Mouse (Mus musculus) embryonic facial prominence, embryonic 14.5 days (tissue): ENCODE measurements around the gene Atg4c. TPM values are rescaled to one million over a fixed set of nuclear protein-coding genes. Genes with fewer than 3 reads are reported as not detected.

Experiments used
- ATAC-seq: fragments of 200-750 bp; cut with Nextera tagmentation; 2 replicates; pipeline ENCODE4 v1.8.0; 2017; ENCODE audit warnings: low read depth, moderate number of reproducible peaks, moderate TSS enrichment
- DNase-seq: peaks from one replicate; pipeline ENCODE4 v3.0.0-alpha.2; 2015; ENCODE audit warnings: low spot score
- H3K27ac ChIP-seq: fragments of 300-500 bp; sonication (generic); replicated peaks from 2 replicates; pipeline ENCODE4 v1.5.1; 2014; ENCODE audit warnings: low read depth, mild to moderate bottlenecking, low read length, moderate library complexity
- H3K27me3 ChIP-seq: fragments of 300-500 bp; sonication (generic); replicated peaks from 2 replicates; pipeline ENCODE4 v1.6.1; 2014; ENCODE audit warnings: low read length; ENCODE audit not compliant: control insufficient read depth, insufficient read depth
- H3K36me3 ChIP-seq: fragments of 300-500 bp; sonication (generic); 2 replicates; pipeline ENCODE4 v1.6.1; 2014; ENCODE audit warnings: low read length, mixed read lengths; ENCODE audit not compliant: control insufficient read depth, insufficient read depth
- H3K4me1 ChIP-seq: fragments of 300-500 bp; sonication (generic); 2 replicates; pipeline ENCODE4 v1.6.1; 2014; ENCODE audit warnings: antibody characterized with exemption, low read length; ENCODE audit not compliant: control insufficient read depth, insufficient read depth
- H3K4me2 ChIP-seq: fragments of 300-500 bp; sonication (generic); 2 replicates; pipeline ENCODE4 v1.6.1; 2014; ENCODE audit warnings: low read depth, mild to moderate bottlenecking, low read length, moderate library complexity, mixed read lengths
- H3K4me3 ChIP-seq: fragments of 300-500 bp; sonication (generic); 2 replicates; pipeline ENCODE4 v1.5.1; 2014; ENCODE audit warnings: low read depth, mild to moderate bottlenecking, low read length
- H3K9ac ChIP-seq: fragments of 300-500 bp; sonication (generic); 2 replicates; pipeline ENCODE4 v1.6.1; 2014; ENCODE audit warnings: low read depth, mild to moderate bottlenecking, low read length, moderate library complexity, mixed read lengths
- H3K9me3 ChIP-seq: fragments of 300-500 bp; sonication (generic); 2 replicates; pipeline ENCODE4 v1.6.1; 2016; ENCODE audit warnings: low read length; ENCODE audit not compliant: control insufficient read depth
- WGBS: fragments of 180-500 bp; shearing (Covaris S2); extraction: QIAGEN DNeasy Blood & Tissue Kit; methylation state at CpG from one replicate; pipeline ENCODE4 v1.1.7; 2014; 5-methylcytosine and 5-hydroxymethylcytosine counted together
- polyA plus RNA-seq: library from polyadenylated mRNA; unstranded; fragments of >200 nt; fragmentation: Nextera tagmentation; extraction: Ambion mirVana; gene quantifications from 2 replicates; pipeline ENCODE4 v1.2.1, GENCODE M21; 2014

Atg4c gene
- 14.7 and 15.0 TPM in 2 replicates for polyA plus RNA-seq

GRCm38 (mm10) chr4:99193810-99194582, at the start of gene Atg4c:
Gene Atg4c (plus strand): TSS chr4:99193934.
- Histone ChIP-seq H3K36me3 (no peaks in the 10 kb centered on the region), H3K27ac (peak within 1 kb of the TSS; percentile 89), H3K4me3 (peak within 1 kb of the TSS; percentile 76), H3K27me3 (no peaks in the 10 kb centered on the region), H3K9me3 (no peaks in the 10 kb centered on the region), H3K4me2 (peak within 1 kb of the TSS; percentile 64), H3K9ac (peak within 1 kb of the TSS; percentile 86), H3K4me1 (0 out of 2 replicates have a peak, but pooled peaks cover 4% of the 10 kb centered on the region)
- DNase-seq (peak; percentile 95), ATAC-seq (peak; percentile 97)
- 1% methylated on average over 35 of the region's 50 CpGs for WGBS

- WGBS, result 87% methylated on average over 4 of the region's 4 CpGs
Measured at GRCm38 (mm10) chr4:99151434-99151833, 42.3 kb upstream of the Atg4c start.

GRCm38 (mm10) chr4:99151885-99152558, 41.7 kb upstream of the Atg4c start:
- 44% methylated on average over 4 of the region's 4 CpGs for WGBS
- H3K9ac ChIP-seq, result no peak overlapping the region
- ATAC-seq (no peak; the same call in 1 of the 2 replicates), DNase-seq (peak; percentile 36)
- no peaks in the 10 kb centered on the region for H3K36me3 ChIP-seq
- H3K27me3 ChIP-seq, result no peaks in the 10 kb centered on the region
- H3K9me3 ChIP-seq, result no peaks in the 10 kb centered on the region
- no peak overlapping the region for H3K4me3 ChIP-seq
- no peak overlapping the region for H3K4me2 ChIP-seq
- H3K27ac ChIP-seq, result no peak overlapping the region
- no peaks in the 10 kb centered on the region for H3K4me1 ChIP-seq

More at GRCm38 (mm10) chr4:99151434-99151833, 42.3 kb upstream of the Atg4c start:
- no peak overlapping the region for H3K27ac ChIP-seq
- no peaks in the 10 kb centered on the region for H3K9me3 ChIP-seq
- H3K4me1 ChIP-seq, result no peaks in the 10 kb centered on the region
- no peak overlapping the region for H3K4me2 ChIP-seq
- ATAC-seq (no peak), DNase-seq (no peak)
- H3K27me3 ChIP-seq, result no peaks in the 10 kb centered on the region
- no peak overlapping the region for H3K4me3 ChIP-seq
- H3K36me3 ChIP-seq, result no peaks in the 10 kb centered on the region
- H3K9ac ChIP-seq, result no peak overlapping the region

GRCm38 (mm10) chr4:99156641-99157307, 37.0 kb upstream of the Atg4c start:
- Histone ChIP-seq H3K9me3 (no peaks in the 10 kb centered on the region), H3K4me2 (no peak overlapping the region), H3K27ac (no peak overlapping the region), H3K27me3 (no peaks in the 10 kb centered on the region), H3K36me3 (no peaks in the 10 kb centered on the region), H3K4me3 (no peak overlapping the region), H3K4me1 (peaks cover 9% of the 10 kb centered on the region), H3K9ac (no peak overlapping the region)
- 63% methylated on average over 11 of the region's 11 CpGs for WGBS
- ATAC-seq, result no peak
- DNase-seq, result no peak

- Histone ChIP-seq H3K4me2 (no peak overlapping the region), H3K9me3 (no peaks in the 10 kb centered on the region), H3K36me3 (no peaks in the 10 kb centered on the region), H3K27me3 (no peaks in the 10 kb centered on the region), H3K27ac (no peak overlapping the region), H3K9ac (no peak overlapping the region), H3K4me1 (peaks cover 13% of the 10 kb centered on the region), H3K4me3 (no peak overlapping the region)
- whole genome bisulfite sequencing, result 83% methylated on average over 5 of the region's 5 CpGs
- no peak for ATAC-seq
- DNase-seq, result no peak
Measured at GRCm38 (mm10) chr4:99158495-99158894, 35.2 kb upstream of the Atg4c start.

- DNase-seq (no peak), ATAC-seq (no peak)
- H3K4me2 ChIP-seq, result no peak overlapping the region
- H3K9me3 ChIP-seq, result no peaks in the 10 kb centered on the region
- H3K4me1 ChIP-seq, result peaks cover 13% of the 10 kb centered on the region
- H3K4me3 ChIP-seq, result no peak overlapping the region
- WGBS, result 22% methylated on average over 3 of the region's 3 CpGs
- H3K9ac ChIP-seq, result no peak overlapping the region
- H3K27ac ChIP-seq, result no peak overlapping the region
- no peaks in the 10 kb centered on the region for H3K27me3 ChIP-seq
- no peaks in the 10 kb centered on the region for H3K36me3 ChIP-seq
Measured at GRCm38 (mm10) chr4:99160414-99160813, 33.3 kb upstream of the Atg4c start.

GRCm38 (mm10) chr4:99160899-99161298, 32.8 kb upstream of the Atg4c start:
- DNase-seq (no peak), ATAC-seq (no peak)
- Histone ChIP-seq H3K4me3 (no peak overlapping the region), H3K27me3 (no peaks in the 10 kb centered on the region), H3K27ac (no peak overlapping the region), H3K36me3 (no peaks in the 10 kb centered on the region), H3K4me2 (no peak overlapping the region), H3K9ac (no peak overlapping the region), H3K4me1 (peaks cover 13% of the 10 kb centered on the region), H3K9me3 (no peaks in the 10 kb centered on the region)
- 36% methylated on average over 5 of the region's 5 CpGs for WGBS

GRCm38 (mm10) chr4:99161457-99161971, 32.2 kb upstream of the Atg4c start:
- Histone ChIP-seq H3K9me3 (no peaks in the 10 kb centered on the region), H3K27me3 (no peaks in the 10 kb centered on the region), H3K27ac (peak overlapping the region; percentile 44; the same call in 1 of the 2 replicates), H3K36me3 (no peaks in the 10 kb centered on the region), H3K4me1 (peaks cover 13% of the 10 kb centered on the region), H3K4me2 (peak overlapping the region; percentile 23; the same call in 1 of the 2 replicates), H3K9ac (no peak overlapping the region), H3K4me3 (no peak overlapping the region)
- 21% methylated on average over 6 of the region's 6 CpGs for WGBS
- peak; percentile 81 for DNase-seq
- ATAC-seq, result 0 out of 2 replicates have a peak, but pooled peaks have one; percentile 7
